Mouse (Mus musculus) spleen, postnatal 4 days (tissue): ENCODE measurements around the gene Chka.

Experiments
- DNase-seq, 2 experiments: peaks; one replicate each; pipeline ENCODE4 v3.0.0; 2022; ENCODE audit warnings: low spot score in 2 of 2

Chka gene

DNA sequence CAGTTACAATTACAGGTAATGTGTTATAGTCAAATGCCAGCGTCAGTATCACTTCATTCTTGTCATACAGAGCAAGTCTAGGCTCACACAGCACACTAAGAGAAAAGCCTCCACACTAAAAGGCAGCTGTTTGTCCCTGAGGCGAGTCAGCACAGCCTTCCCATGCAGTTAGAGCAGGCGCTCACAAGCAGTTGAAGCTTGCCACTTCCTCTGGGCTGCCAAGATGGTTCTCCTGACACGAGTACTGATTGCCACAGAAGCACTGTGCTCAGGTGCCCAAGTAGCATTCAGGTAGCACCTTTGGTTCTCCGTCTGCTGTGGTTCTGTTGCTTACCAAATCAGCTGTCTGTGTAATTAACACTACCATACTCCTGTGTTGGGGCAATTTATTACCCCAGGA is 37.5 kb downstream of the Chka start:
- DNase-seq, result no peak

DNA sequence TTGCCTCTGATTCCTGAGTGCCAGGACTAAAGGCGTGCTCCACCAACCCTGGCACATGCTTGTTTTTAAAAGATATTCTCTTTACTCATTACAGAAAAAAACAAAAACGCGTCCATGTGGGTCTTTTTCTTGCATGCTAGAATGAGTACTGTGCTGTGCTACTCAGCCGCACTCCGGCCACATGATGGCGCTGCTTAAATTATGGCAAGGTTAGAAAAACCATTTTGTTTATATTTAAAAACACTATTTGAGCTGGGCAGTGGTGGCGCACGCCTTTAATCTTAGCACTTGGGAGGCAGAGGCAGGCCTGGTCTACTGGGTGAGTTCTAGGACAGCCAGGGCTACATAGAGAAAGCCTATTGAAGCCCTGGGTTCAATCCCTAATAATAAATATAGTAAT is 38.6 kb downstream of the Chka start:
- peak in 1 of 2 experiments; percentile 66 for DNase-seq

DNA sequence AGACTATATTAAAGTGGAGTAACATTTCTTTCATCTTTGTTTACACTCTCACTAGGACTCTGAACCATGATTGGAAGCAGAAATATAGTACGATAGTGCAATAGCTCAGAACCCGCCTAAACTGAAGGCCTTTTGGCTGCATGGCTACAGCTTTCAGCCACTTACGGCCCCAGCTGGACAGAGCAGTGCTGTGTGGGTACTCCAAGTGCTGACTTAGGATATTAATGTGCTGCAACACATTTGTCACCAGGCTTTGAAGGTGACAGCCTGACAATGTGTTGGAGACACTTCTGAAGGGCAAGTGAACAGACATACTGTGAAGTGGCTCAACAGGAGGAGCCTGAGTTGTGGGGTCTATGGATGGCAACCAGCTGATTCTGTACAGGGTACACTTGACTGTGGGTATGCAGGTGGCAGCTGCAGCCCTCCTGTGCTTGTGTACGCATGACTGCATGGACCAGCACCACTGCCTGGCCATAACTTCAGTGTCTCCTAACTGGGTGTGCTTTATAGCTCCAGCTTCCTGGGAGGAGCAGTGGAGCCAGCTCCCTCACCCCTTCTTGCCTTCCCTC is 42.1 kb downstream of the Chka start:
- no peak for DNase-seq

DNA sequence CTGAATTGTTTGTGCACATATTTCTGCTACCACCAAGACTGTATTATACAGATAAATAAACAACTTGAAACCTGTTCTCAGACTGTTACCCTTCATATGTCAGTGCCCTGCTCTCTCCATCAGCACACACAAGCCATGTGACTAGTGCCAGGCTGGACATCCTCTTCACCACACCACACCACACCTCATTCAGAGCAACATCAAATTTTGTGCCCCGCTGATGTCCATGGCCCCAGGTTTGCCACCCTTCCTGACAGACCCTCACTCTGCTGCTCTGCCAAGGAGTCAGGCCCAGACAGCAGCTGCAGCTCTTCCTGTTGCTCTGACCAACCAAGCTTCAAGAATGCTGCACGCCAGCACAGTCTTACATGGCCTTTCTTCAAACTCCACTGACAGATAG is 42.7 kb downstream of the Chka start:
- no peak for DNase-seq

DNA sequence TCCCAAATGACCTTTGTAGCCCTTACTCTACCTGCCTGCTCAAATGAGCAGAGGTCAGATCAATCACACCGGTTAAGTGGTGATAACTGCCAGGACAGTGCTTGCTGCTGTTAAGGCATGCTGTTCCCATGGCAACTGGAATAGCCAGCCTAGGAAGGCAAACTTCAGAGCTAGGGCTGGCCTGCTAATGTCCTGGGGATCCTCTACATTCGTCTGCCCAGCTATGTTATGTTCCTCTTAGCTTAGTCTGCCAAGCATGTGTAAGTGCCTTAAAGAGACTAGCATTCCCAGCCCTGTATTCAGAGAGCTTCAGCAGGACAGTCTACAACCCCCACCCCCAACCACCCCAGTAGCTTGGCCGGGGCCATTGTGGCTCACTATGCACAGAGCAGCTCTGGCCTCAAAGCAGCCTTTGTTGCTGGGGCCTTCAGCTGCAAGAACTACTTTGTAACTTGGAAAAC is 43.6 kb downstream of the Chka start:
- no peak for DNase-seq

DNA sequence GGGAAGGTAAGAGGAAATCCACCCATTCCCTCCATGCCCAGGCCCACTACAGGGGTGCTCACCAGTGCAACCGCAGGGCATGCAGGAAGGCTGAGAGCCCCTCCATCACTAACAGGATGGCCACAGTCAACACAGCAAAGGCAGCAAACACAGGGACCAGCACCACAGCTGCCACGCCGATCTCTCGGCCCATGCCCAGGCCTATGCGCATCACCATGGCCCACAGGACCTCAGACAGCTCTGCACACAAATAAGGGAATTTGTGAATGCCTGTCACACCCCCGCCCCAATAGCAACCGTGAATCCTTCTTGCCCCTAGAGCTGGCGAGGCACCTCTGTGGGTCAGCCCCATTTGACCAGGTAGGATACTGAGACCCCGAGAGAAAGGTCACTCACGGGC is 44.6 kb downstream of the Chka start:
- no peak for DNase-seq

DNA sequence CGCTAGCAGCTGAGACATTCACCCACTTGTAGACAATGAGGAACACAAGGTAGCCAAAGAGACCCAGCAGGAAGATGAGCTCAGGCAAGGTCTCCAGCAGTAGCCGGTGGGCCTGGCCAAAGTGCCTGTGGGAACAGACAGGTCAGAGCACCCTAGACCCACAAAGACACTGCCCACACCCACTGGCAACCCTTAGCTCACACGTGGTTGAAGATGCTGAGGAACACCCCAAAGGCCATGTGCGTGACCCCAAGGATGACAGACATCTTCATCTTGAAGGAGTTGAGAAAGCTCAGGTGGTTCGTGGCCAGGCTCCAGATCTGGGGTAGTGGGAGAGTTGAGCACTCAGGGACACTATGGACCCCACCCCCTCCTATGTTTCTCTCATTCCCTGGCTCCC is 46.0 kb downstream of the Chka start:
- DNase-seq, result no peak

DNA sequence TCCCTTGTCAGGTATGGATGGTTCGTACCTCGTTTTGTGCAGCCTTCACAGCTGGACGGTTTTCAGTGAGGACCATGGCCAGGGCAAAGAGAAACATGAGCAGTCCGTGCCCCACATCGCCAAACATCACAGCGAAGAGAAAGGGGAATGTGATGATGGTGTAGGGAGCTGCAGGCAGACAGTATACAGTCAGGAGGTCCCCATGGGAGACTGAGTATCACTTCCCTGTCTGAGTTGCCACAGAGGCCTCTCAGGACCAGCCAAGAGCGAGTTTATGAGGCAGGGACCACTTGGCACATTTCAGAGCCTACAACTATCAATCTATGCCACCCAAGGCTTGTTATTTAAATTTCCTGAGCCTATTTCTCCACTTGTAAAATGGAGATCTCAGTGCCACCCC is 47.4 kb downstream of the Chka start:
- DNase-seq, result no peak

DNA sequence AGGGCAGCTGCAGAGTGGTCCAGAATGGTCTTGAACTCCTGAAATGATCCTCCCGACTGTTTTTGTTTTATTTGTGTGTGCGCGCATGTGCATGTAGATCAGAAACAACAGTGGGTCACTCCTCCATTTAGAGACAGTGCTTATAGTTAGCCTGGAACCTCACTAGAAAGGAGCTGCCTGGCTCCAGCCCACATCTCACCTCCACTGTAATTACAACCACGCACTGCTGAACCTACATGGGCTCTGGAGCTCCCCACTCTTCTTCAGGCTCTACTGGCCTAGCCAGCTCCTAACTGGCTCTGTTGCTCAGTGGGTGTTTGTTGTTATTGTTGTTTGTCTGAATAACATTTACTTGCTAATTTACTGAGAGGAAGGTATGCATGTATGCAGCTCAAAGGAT is 48.0 kb downstream of the Chka start:
- no peak for DNase-seq

DNA sequence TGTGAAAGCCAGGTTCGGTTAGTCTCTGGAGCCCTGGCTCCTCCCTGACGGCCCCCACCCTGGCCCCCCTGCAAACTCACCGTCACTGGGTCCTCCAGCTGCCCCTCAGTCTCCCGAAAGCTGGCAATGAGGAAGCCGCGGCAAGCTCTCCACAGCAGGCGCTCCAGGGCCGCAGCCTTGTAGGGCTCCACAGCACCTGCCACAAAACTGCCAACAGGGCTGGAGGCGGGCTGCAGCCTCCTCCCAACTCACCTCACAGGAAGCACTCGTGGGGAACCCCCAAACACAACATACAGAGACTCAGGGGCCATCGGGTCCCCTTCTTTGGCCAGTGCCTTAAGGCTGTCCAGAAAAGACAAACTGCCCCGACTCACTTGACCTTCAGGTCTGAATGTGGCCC is 51.4 kb downstream of the Chka start:
- no peak for DNase-seq

DNA sequence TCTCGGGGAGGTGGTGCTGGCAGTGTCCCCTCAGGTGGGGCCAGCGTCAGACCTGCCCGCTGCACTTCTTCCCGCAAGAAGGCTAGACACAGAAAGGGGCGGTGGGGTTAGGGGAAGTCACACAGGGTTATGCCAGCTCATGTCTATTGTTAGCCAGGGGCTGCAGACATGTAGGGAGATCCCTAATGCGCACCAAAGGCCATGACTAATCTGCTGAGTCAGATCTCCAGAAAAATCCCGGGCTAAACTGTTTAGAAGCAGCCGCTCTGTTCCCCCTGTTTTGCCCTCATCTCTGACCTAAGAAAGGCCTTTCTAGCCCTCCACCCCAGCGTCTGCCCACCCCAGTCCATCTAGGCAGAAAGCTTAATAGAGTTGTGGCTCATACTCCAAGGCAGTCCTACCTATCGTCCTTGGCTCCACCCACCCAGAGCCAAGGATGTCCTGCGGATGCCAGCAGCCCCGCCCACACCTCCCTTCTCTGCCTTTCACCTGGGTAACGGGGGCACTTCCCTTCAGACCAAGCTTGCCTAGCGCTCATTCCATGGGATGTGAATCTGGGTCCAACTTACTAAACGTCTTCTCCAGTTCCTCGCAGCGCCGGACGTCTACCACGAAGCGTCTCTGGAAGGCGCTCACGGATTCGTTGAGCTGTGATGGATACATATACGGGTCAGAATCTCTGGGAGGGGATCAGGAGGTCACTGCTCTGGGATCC is 52.2 kb downstream of the Chka start:
- DNase-seq, result peak in 1 of 2 experiments; percentile 62

DNA sequence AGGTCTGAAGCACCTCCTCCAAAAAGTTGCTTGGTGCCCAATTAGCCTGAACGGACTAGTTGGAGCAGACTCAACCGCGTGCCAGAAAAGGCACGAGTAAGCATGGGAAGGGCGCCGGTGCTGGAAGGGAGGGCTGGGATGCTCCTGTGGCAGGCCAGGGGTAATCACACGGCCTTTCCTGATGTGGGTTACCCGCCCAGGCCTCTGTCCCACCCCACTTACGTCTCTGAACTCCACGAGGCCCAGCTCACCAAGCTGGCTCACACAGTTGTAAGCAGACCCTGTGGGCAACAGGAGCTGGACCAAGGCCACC is 52.7 kb downstream of the Chka start:
- DNase-seq, result no peak

DNA sequence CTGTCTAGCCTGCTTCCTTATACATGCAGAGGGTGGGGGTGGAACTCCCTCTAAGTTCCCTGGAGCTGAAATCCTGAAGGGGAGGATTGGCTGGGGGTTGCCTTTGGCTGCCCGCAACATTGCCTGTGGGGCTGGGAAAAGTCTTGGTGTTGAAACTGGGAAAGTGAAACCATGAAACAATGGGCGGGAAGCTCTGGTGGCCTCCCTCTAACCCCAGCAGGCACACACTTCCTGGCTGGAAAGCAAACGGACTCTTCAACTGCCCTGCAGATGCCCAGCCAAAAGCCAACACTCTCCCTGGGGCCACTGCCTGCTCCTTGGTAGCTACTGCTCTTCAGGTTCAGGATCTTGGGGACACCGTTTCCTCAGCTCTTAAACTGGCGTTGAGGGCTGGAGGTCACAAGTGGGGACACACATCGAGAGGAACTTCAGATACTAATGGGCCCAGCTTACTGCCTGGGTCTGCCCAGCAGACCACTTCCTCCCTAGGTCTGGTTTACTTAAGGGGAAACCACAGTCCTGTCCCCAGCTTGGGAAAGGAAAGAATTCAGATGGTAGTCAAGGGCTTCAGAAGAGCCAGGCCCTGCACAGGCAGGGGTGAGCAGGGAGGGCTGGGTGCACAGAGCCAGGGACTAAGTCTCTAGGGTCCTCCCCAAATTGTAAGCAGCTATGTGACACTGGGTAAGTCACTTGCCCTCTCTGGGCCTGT is 53.8 kb downstream of the Chka start:
- peak in 1 of 2 experiments; percentile 14 for DNase-seq

DNA sequence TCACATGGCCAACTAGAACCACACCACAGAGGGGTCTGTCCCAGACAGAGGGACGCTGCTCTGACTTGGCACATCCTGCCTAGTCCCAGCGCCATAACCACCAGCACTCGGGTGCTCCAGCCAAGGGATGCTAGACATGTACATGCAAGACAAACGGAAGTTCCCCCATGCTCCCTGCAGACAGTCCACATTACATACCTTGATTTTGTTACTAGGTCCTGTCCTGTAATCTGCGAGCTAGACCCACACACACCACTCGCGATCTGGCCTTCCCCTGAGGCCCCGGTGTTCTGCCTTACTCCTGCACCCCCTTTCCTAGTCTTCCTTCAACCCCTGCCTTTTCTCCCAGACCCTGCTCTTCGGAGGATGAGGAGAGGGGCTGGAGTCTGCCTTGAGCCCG is 54.8 kb downstream of the Chka start:
- peak in 1 of 2 experiments; percentile 13 for DNase-seq

DNA sequence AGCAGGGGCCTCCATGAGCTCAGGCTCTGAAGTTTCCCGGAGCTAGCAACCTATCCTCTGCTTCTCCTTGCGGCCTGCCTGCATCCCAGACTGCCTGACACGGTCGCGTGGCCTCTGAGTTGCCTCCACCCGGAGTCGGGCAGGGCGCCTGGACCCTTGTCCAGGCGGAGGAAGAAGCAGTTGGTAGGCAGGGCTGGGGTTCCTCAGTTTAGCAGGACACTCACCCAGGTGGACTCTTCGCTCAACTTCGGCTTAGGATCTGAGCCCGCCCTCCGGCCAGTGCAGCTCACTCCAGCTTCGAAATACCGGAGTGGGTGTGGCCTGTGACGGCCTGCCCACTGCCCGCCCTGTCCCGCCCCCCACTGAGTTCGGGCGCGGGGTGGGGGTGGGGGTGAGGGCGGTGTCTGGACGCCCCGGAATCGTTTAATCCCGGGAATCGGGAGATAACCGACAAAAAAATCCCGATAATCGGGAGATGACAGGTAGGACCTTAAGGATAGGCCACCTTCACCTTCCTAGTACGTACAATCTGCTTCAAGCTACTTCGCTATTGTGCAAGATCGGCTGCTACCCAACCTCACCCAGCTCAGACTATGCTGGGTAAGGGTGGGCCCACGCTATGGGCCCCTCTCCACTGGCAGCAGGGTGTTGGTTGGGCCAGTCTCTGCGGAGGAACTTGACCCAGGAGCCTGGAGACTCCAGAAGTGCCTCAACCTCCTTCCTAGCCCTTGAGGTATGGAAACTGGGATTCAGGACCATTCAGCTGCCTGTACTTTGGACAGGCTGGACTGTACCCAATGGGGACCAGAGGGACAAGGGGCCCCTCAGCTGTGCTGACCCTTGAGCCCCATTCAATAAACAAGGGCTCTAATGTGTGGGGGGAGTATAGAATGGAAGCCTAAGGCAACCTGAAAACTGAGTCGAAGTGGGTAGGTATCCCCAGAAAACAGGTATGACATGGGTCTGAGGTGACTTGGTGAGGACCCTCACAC is 55.5 kb downstream of the Chka start, which contains the start of gene Tcirg1:
Gene Tcirg1, minus strand, starts transcription at position 339 of the 992 bp plus-strand sequence.
- peak; percentile 74 to 86 for DNase-seq

DNA sequence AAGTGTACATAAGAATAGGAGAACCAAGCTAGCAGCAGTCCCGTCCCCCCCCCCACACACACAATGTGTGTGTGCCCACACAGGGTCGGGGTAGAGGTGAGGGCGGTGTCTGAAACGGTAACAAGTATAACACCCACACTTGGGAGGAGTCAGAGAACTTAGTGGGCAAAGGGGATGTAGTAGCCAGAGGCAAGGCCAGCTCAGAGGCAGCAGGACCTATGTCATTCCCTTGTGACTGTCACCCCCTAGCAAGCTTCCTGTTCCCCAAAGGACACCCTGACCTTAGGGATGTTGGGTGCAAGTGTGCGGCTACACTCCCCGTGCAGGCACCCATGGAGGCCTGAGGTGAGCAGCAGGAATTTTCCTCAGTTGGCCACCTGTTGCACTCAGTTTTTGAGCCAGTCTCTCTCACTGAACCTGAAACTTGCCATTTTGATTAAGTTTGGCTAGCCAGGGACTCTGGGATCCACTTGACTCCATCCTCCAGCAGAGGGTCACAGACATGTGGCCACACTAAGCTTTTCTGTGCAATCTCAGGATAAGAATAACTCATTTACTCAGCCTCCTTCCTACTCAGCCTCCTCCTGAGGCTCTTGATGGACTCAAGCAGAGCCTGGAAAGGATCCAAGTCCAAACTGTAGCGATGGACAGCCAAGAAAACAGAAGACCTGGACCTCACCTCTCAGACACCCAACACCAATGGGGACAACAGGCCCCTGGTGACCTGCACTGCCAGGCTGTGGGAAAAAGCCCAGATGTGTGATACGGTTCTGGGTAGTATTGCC is 56.5 kb downstream of the Chka start:
- no peak for DNase-seq

DNA sequence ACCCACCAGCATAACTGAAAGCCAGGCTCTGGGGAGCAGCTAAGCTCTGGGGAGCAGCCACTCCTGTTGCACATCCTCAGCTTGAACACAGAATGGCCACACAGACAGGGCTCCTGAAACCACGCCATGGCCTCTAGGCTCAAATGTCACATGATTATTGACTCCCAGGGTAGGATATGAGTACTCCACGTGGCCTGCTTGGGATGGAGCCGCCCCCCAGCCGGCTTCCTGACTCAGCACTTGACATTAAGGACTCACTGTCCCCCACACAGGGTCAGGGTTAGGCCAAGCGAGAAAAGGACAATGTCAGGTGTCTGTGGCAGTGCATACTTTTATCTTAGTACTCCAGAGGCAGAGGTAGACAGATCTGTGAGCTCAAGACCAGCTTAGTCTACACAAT is 58.6 kb downstream of the Chka start:
- DNase-seq, result no peak

DNA sequence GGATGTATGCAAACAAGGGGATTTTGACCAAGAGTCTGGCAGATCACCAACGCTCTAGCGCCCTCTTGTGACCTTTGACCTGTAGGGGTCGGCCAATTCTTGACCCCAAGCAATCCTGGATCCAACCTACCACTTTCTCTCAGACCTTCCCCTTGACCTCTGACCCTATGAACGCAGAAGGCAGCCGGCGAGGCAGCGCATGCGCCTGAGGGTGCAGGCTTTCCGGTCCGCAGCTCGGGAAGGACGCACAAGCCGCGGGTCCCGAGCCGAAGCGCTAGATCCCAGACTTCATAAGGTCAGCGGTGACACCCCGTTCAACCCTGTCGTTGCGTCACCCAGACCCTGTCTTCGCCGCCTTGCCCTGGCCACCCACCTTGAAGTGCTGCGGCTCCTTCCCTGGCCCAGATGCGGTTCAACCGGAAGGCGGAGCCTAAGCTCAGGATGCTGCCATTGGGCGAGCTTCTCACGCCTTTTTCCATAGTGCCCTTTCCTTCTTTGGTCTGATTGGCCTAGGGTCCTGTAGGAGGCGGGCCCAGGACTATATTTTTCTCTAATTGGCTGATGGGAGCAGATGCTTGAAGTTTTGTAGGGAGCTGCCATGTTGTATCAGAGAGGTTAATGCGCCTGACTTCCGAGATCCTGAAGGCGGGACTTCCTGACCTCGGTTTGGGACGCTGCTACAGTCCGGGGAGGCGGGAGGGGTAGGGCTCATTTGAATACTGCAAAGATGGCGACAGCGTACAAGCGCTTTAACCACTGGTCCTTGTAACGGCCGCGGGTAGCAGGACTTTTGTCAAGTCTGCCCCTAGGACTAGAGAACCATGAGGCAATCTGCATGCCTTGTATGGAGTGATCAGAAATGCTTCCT is 61.0 kb downstream of the Chka start, which contains the start of gene Ndufs8:
Gene Ndufs8, minus strand, starts transcription at position 438 of the 868 bp plus-strand sequence.
- peak; percentile 89 to 91 for DNase-seq

DNA sequence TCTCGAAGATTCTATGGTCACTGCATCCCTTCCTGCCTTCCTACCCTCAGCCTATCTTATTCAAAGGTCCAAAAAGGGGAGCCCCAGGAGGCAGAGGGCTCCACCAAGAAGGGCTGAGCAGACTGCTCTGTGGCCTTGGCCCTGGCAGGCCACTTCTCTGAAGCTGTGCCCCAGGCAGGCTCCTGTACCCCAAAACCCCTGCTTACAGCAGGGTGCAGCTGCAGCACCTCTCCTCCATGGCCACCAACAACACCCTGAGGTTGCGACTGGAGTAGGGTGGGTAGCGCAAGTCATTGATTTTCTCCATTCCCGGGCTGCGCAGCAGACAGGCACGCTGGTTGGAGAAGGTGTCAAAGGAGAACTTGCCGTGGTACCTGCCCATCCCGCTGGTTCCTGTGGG is 62.1 kb downstream of the Chka start:
- DNase-seq, result peak in 1 of 2 experiments; percentile 15

DNA sequence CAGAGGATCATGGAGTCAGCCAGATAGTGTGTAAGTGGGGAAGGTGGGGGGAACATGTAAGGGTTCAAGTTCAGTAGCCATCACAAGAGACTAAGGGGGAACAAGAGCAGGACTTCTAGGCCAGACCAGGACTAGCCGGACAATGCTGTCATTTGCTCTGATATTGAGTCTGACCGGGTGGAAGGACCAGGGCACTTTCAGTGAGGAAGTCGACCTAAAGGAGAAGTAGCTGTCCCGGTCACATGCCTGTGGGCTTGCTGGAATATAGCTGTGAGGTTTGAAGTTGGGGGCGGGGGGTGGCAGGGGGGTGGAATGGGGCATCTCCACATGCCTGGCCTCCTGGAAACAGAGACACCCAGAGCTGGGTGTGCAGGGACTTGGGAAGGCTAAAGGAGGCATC is 63.0 kb downstream of the Chka start:
- peak in 1 of 2 experiments; percentile 15 for DNase-seq
